Mouse (Mus musculus) hindbrain, embryonic 15.5 days (tissue): ENCODE results near the gene Cks2. TPM values are rescaled to one million over a fixed set of nuclear protein-coding genes. Genes with fewer than 3 reads are reported as not detected.
"Not testable (repeated sequence)": the region's sequence is repeated elsewhere in the genome, so short reads cannot be mapped to it uniquely, and the experiment has no call there.

Source experiments
- ATAC-seq: fragments of 200-750 bp; cut with Nextera tagmentation; 2 replicates; pipeline ENCODE4 v1.8.0; 2017; ENCODE audit warnings: low read depth, moderate number of reproducible peaks, moderate TSS enrichment; ENCODE audit not compliant: low FRiP score
- H3K27ac ChIP-seq: fragments of 300-500 bp; sonication (generic); replicated peaks from 2 replicates; pipeline ENCODE4 v1.5.1; 2015; ENCODE audit warnings: mild to moderate bottlenecking, inconsistent platforms
- H3K27me3 ChIP-seq: fragments of 300-500 bp; sonication (generic); 2 replicates; pipeline ENCODE4 v1.6.1; 2015; ENCODE audit warnings: control low read depth, inconsistent platforms
- H3K36me3 ChIP-seq: fragments of 300-500 bp; sonication (generic); 2 replicates; pipeline ENCODE4 v1.6.1; 2015; ENCODE audit warnings: control low read depth, inconsistent platforms
- H3K4me1 ChIP-seq: fragments of 300-500 bp; sonication (generic); replicated peaks from 2 replicates; pipeline ENCODE4 v1.6.1; 2015; ENCODE audit warnings: control low read depth, inconsistent platforms
- H3K4me2 ChIP-seq: fragments of 300-500 bp; sonication (generic); 2 replicates; pipeline ENCODE4 v1.6.1; 2015; ENCODE audit warnings: moderate library complexity, mild to moderate bottlenecking, inconsistent platforms
- H3K4me3 ChIP-seq: fragments of 300-500 bp; sonication (generic); 2 replicates; pipeline ENCODE4 v1.5.1; 2015; ENCODE audit warnings: mild to moderate bottlenecking, inconsistent platforms
- H3K9ac ChIP-seq: fragments of 300-500 bp; sonication (generic); 2 replicates; pipeline ENCODE4 v1.6.1; 2015; ENCODE audit warnings: inconsistent platforms
- H3K9me3 ChIP-seq: fragments of 300-500 bp; sonication (generic); 2 replicates; pipeline ENCODE4 v1.6.1; 2016; ENCODE audit warnings: control low read depth, inconsistent platforms
- WGBS: fragments of 180-500 bp; shearing (Covaris S2); methylation state at CpG from one replicate; pipeline ENCODE4 v1.1.7; 2015; 5-methylcytosine and 5-hydroxymethylcytosine counted together
- polyA plus RNA-seq: library from polyadenylated mRNA; unstranded; fragments of >200 nt; fragmentation: Nextera tagmentation; extraction: Ambion mirVana; gene quantifications from 2 replicates; pipeline ENCODE4 v1.2.1, GENCODE M21; 2015

Cks2 gene
- polyA plus RNA-seq, 1 experiment from 2014 or later: 54.9 TPM

- no peak overlapping the region for H3K27ac ChIP-seq
These were observed 28.5 kb upstream of the Cks2 start for GRCm38 (mm10) chr13:51616417-51617044.

GRCm38 (mm10) chr13:51617306-51617705 is 27.7 kb upstream of the Cks2 start:
- Histone ChIP-seq H3K4me3 (no peak overlapping the region), H3K9me3 (no peaks in the 10 kb centered on the region), H3K9ac (no peak overlapping the region), H3K4me2 (no peak overlapping the region), H3K36me3 (no peaks in the 10 kb centered on the region), H3K4me1 (peaks cover 18% of the 10 kb centered on the region), H3K27me3 (no peaks in the 10 kb centered on the region), H3K27ac (no peak overlapping the region)
- ATAC-seq: no peak
- WGBS: 45% methylated on average over 1 of the region's 1 CpGs

More at GRCm38 (mm10) chr13:51616417-51617044, 28.5 kb upstream of the Cks2 start:
- Histone ChIP-seq H3K4me1 (peaks cover 19% of the 10 kb centered on the region), H3K9ac (no peak overlapping the region), H3K27me3 (no peaks in the 10 kb centered on the region), H3K4me2 (0 out of 2 replicates have a peak overlapping the region, but pooled peaks have one; percentile 6), H3K9me3 (no peaks in the 10 kb centered on the region), H3K36me3 (no peaks in the 10 kb centered on the region), H3K4me3 (no peak overlapping the region)
- ATAC-seq: peak; percentile 69
- 9% methylated on average over 12 of the region's 12 CpGs for WGBS

GRCm38 (mm10) chr13:51617861-51618260 is 27.2 kb upstream of the Cks2 start:
- Histone ChIP-seq H3K4me2 (peak overlapping the region; percentile 39), H3K27me3 (no peaks in the 10 kb centered on the region), H3K27ac (no peak overlapping the region), H3K4me1 (peaks cover 18% of the 10 kb centered on the region), H3K36me3 (no peaks in the 10 kb centered on the region), H3K4me3 (no peak overlapping the region), H3K9ac (no peak overlapping the region), H3K9me3 (no peaks in the 10 kb centered on the region)
- ATAC-seq: no peak; the same call in 1 of the 2 replicates
- WGBS: 20% methylated on average over 6 of the region's 6 CpGs

GRCm38 (mm10) chr13:51618602-51619001 is 26.4 kb upstream of the Cks2 start:
- Histone ChIP-seq H3K36me3 (no peaks in the 10 kb centered on the region), H3K4me1 (peaks cover 18% of the 10 kb centered on the region), H3K4me2 (peak overlapping the region; percentile 39), H3K9ac (no peak overlapping the region), H3K4me3 (no peak overlapping the region), H3K27me3 (no peaks in the 10 kb centered on the region), H3K27ac (no peak overlapping the region), H3K9me3 (no peaks in the 10 kb centered on the region)
- ATAC-seq: peak; percentile 39; the same call in 1 of the 2 replicates
- WGBS: 19% methylated on average over 9 of the region's 9 CpGs

GRCm38 (mm10) chr13:51622626-51623025 is 22.4 kb upstream of the Cks2 start:
- no peak for ATAC-seq
- Histone ChIP-seq H3K9ac (no peak overlapping the region), H3K9me3 (no peaks in the 10 kb centered on the region), H3K4me2 (no peak overlapping the region), H3K4me1 (peaks cover 9% of the 10 kb centered on the region; the same call in 1 of the 2 replicates), H3K36me3 (no peaks in the 10 kb centered on the region), H3K27me3 (no peaks in the 10 kb centered on the region), H3K27ac (no peak overlapping the region), H3K4me3 (no peak overlapping the region)
- 90% methylated on average over 5 of the region's 5 CpGs for WGBS

- H3K9me3 ChIP-seq: no peaks in the 10 kb centered on the region
- no peak overlapping the region for H3K4me3 ChIP-seq
- 82% methylated on average over 2 of the region's 2 CpGs for WGBS
- ATAC-seq: no peak
- no peak overlapping the region for H3K9ac ChIP-seq
- no peaks in the 10 kb centered on the region for H3K4me1 ChIP-seq
- no peaks in the 10 kb centered on the region for H3K36me3 ChIP-seq
- H3K27me3 ChIP-seq: no peaks in the 10 kb centered on the region
- H3K27ac ChIP-seq: no peak overlapping the region
- H3K4me2 ChIP-seq: no peak overlapping the region
These were observed 21.4 kb upstream of the Cks2 start for GRCm38 (mm10) chr13:51623678-51624077.

GRCm38 (mm10) chr13:51628273-51628848 is 16.7 kb upstream of the Cks2 start:
- H3K27ac ChIP-seq: no peak overlapping the region
- WGBS: 84% methylated on average over 6 of the region's 6 CpGs
- no peaks in the 10 kb centered on the region for H3K9me3 ChIP-seq
- no peaks in the 10 kb centered on the region for H3K36me3 ChIP-seq
- H3K4me3 ChIP-seq: no peak overlapping the region
- no peak for ATAC-seq
- H3K4me2 ChIP-seq: no peak overlapping the region
- H3K9ac ChIP-seq: no peak overlapping the region
- no peaks in the 10 kb centered on the region for H3K27me3 ChIP-seq
- H3K4me1 ChIP-seq: no peaks in the 10 kb centered on the region

- 81% methylated on average over 15 of the region's 15 CpGs for WGBS
- Histone ChIP-seq H3K27me3 (no peaks in the 10 kb centered on the region), H3K4me3 (no peak overlapping the region), H3K4me2 (no peak overlapping the region), H3K9me3 (no peaks in the 10 kb centered on the region), H3K4me1 (no peaks in the 10 kb centered on the region), H3K36me3 (no peaks in the 10 kb centered on the region), H3K27ac (no peak overlapping the region), H3K9ac (no peak overlapping the region)
- ATAC-seq: no peak
These were observed 13.6 kb upstream of the Cks2 start for GRCm38 (mm10) chr13:51631354-51631992.

GRCm38 (mm10) chr13:51632560-51633218 is 12.3 kb upstream of the Cks2 start:
- Histone ChIP-seq H3K36me3 (no peaks in the 10 kb centered on the region), H3K27me3 (no peaks in the 10 kb centered on the region), H3K4me1 (no peaks in the 10 kb centered on the region), H3K9me3 (no peaks in the 10 kb centered on the region), H3K4me2 (no peak overlapping the region), H3K9ac (no peak overlapping the region), H3K27ac (no peak overlapping the region), H3K4me3 (no peak overlapping the region)
- 95% methylated on average over 5 of the region's 5 CpGs for WGBS
- ATAC-seq: no peak

- not testable (repeated sequence) for ATAC-seq, H3K9ac ChIP-seq, H3K4me3 ChIP-seq
These were observed 9.6 kb upstream of the Cks2 start for GRCm38 (mm10) chr13:51635384-51635783.

GRCm38 (mm10) chr13:51638958-51639357 is 6.1 kb upstream of the Cks2 start:
- H3K4me1 ChIP-seq: no peaks in the 10 kb centered on the region
- no peak overlapping the region for H3K4me2 ChIP-seq
- H3K9ac ChIP-seq: no peak overlapping the region
- no peak overlapping the region for H3K4me3 ChIP-seq
- H3K27ac ChIP-seq: no peak overlapping the region
- H3K27me3 ChIP-seq: no peaks in the 10 kb centered on the region
- no peaks in the 10 kb centered on the region for H3K9me3 ChIP-seq
- no peaks in the 10 kb centered on the region for H3K36me3 ChIP-seq
- ATAC-seq: no peak
- 79% methylated on average over 4 of the region's 4 CpGs for WGBS

More at GRCm38 (mm10) chr13:51635384-51635783, 9.6 kb upstream of the Cks2 start:
- H3K27ac ChIP-seq, H3K4me2 ChIP-seq, H3K4me1 ChIP-seq, H3K36me3 ChIP-seq, H3K27me3 ChIP-seq, H3K9me3 ChIP-seq: not testable (repeated sequence)
- WGBS: 79% methylated on average over 6 of the region's 9 CpGs

GRCm38 (mm10) chr13:51641424-51641823 is 3.6 kb upstream of the Cks2 start:
- no peak for ATAC-seq
- Histone ChIP-seq H3K27ac (no peak overlapping the region), H3K9me3 (no peaks in the 10 kb centered on the region), H3K4me3 (no peak overlapping the region), H3K9ac (no peak overlapping the region), H3K4me2 (no peak overlapping the region), H3K36me3 (no peaks in the 10 kb centered on the region), H3K4me1 (peaks cover 15% of the 10 kb centered on the region), H3K27me3 (no peaks in the 10 kb centered on the region)
- 83% methylated on average over 3 of the region's 3 CpGs for WGBS
